Mouse (Mus musculus): ENCODE results near the gene Btbd9.

DNA sequence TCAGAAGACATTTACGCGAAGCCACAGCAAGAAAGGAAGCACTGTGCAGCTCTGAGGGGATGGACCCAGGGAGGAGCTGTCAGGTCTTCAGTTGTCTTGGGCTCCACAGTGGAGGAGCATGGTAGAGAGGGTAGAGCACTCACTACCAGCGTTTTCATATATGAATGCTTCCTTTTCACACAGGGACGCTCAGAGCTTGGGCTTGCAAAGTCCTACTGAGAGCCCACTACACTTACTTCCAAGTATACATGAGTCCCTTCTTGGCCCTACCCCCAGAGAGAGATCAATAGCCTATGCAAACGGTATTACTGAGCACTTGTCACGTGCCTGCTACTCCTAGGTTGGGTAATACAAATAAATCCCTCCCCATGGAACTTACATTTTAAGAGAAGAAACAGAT, 234.7 kb downstream of the Btbd9 start:
- no peak for TF ChIP-seq CTCF (IDR thresholded peaks at IDR 0.05; ENCODE audit: extremely low read depth, insufficient read length, insufficient replicate concordance, low read depth, low read length)
- TF ChIP-seq POLR2A (IDR thresholded peaks at IDR 0.05; ENCODE audit: low read depth, low read length): no peak

Measured in small intestine, adult 2 months (tissue).